Comparison of ENCODE assay signal across 8 mouse cellular contexts in genomic region chr1:77513959-77514324, GRCm38 (mm10). TPM values are rescaled to one million over a fixed set of nuclear protein-coding genes. Genes with fewer than 3 reads are reported as not detected.
DNase-seq lines count a peak whose midpoint lies in the region; ATAC-seq and TF ChIP-seq lines count a peak whose summit lies in the region.

No protein-coding gene starts in this region.

- peaks cover 25% of the 10 kb centered on the region for H3K4me1 ChIP-seq in heart, embryonic 13.5 days
- H3K4me1 ChIP-seq in cortical plate, adult 2 months (ENCODE audit: control insufficient read depth, insufficient read depth, low read length): no peaks in the 10 kb centered on the region
- H3K4me1 ChIP-seq in hindbrain, embryonic 14.5 days (replicated peaks; ENCODE audit: control insufficient read depth, insufficient read depth, low read length): peaks cover 18% of the 10 kb centered on the region; the same call in 1 of the 2 replicates
- peaks cover 24% of the 10 kb centered on the region for H3K4me1 ChIP-seq in midbrain, embryonic 14.5 days (ENCODE audit: control insufficient read depth, insufficient read depth, low read length)

- H3K27me3 ChIP-seq in heart, embryonic 13.5 days (replicated peaks): peaks cover 18% of the 10 kb centered on the region
- H3K27me3 ChIP-seq in hindbrain, embryonic 14.5 days (ENCODE audit: control insufficient read depth, insufficient read depth, low read length): no peaks in the 10 kb centered on the region
- H3K27me3 ChIP-seq in midbrain, embryonic 14.5 days (ENCODE audit: control insufficient read depth, insufficient read depth, low read length): no peaks in the 10 kb centered on the region

- no peak for ATAC-seq in heart, embryonic 13.5 days (ENCODE audit: extremely low read depth, insufficient number of reproducible peaks, low FRiP score, low TSS enrichment)
- no peak for ATAC-seq in hindbrain, embryonic 14.5 days (ENCODE audit: low FRiP score)
- no peak for ATAC-seq in midbrain, embryonic 14.5 days (ENCODE audit: low FRiP score, low TSS enrichment)
- no peak for ATAC-seq in activated CD4-positive, CD25-positive, alpha-beta regulatory T cell, adult 4 months

- intact Hi-C loops in heart, postnatal 14 days (cut with DNase I): loop anchor here (5.0 to 10.0 kb wide), 5 partner anchors 152 to 1699 kb away; no protein-coding TSS in a partner anchor
- intact Hi-C loops in gastrocnemius, postnatal 36 days (cut with DNase I): loop anchor here (2.0 kb wide), 1 partner anchor 51 kb away; no protein-coding TSS in a partner anchor

- H3K9ac ChIP-seq in heart, embryonic 13.5 days: peak overlapping the region; percentile 84
- peak overlapping the region; percentile 65 for H3K9ac ChIP-seq in hindbrain, embryonic 14.5 days
- H3K9ac ChIP-seq in midbrain, embryonic 14.5 days (replicated peaks; ENCODE audit: low read length): peak overlapping the region; percentile 64

- peak overlapping the region; percentile 68 for H3K27ac ChIP-seq in heart, embryonic 13.5 days (replicated peaks)
- peak overlapping the region; percentile 90 for H3K27ac ChIP-seq in cortical plate, adult 2 months (ENCODE audit: insufficient read depth, low read length)
- H3K27ac ChIP-seq in hindbrain, embryonic 14.5 days: peak overlapping the region; percentile 82
- peak overlapping the region; percentile 88 for H3K27ac ChIP-seq in midbrain, embryonic 14.5 days (replicated peaks; ENCODE audit: low read depth, low read length)

- WGBS in heart, embryonic 13.5 days: 1% methylated on average over 9 of the region's 9 CpGs
- WGBS in hindbrain, embryonic 14.5 days: 1% methylated on average over 9 of the region's 9 CpGs
- WGBS in midbrain, embryonic 14.5 days: under 1% methylated on average over 9 of the region's 9 CpGs

- no peak for TF ChIP-seq POLR2A in cortical plate, adult 2 months (IDR thresholded peaks at IDR 0.05; ENCODE audit: extremely low read depth, insufficient read depth, low read length)

- DNase-seq in heart, postnatal 14 days: no peak
- no peak for DNase-seq in hindbrain, embryonic 14.5 days (ENCODE audit: low spot score)
- no peak for DNase-seq in midbrain, embryonic 14.5 days
- DNase-seq in gastrocnemius, postnatal 36 days: no peak
- DNase-seq in left cerebral cortex, adult 11 months (ENCODE audit: low spot score): no peak

- peaks cover 11% of the 10 kb centered on the region for H3K36me3 ChIP-seq in heart, embryonic 13.5 days
- peaks cover 2% of the 10 kb centered on the region; the same call in 1 of the 2 replicates for H3K36me3 ChIP-seq in hindbrain, embryonic 14.5 days (replicated peaks; ENCODE audit: control insufficient read depth, insufficient read depth)
- no peaks in the 10 kb centered on the region; the same call in 1 of the 2 replicates for H3K36me3 ChIP-seq in midbrain, embryonic 14.5 days (ENCODE audit: control insufficient read depth, insufficient read depth, low read length)

- TF ChIP-seq CTCF in cortical plate, adult 2 months (IDR thresholded peaks at IDR 0.05; ENCODE audit: extremely low read depth, insufficient read depth, low read length): no peak

- H3K9me3 ChIP-seq in heart, embryonic 13.5 days: no peaks in the 10 kb centered on the region
- H3K9me3 ChIP-seq in hindbrain, embryonic 14.5 days (ENCODE audit: control insufficient read depth, low read length): no peaks in the 10 kb centered on the region
- H3K9me3 ChIP-seq in midbrain, embryonic 14.5 days (ENCODE audit: control insufficient read depth, low read length): no peaks in the 10 kb centered on the region

- H3K4me3 ChIP-seq in heart, embryonic 13.5 days: peak overlapping the region; percentile 75
- peak overlapping the region; percentile 70 for H3K4me3 ChIP-seq in cortical plate, adult 2 months (ENCODE audit: insufficient read depth, low read length)
- H3K4me3 ChIP-seq in hindbrain, embryonic 14.5 days (replicated peaks; ENCODE audit: low read length): peak overlapping the region; percentile 66
- H3K4me3 ChIP-seq in midbrain, embryonic 14.5 days (replicated peaks; ENCODE audit: low read depth, low read length): peak overlapping the region; percentile 62

- H3K4me2 ChIP-seq in heart, embryonic 13.5 days: peak overlapping the region; percentile 97
- H3K4me2 ChIP-seq in hindbrain, embryonic 14.5 days (replicated peaks): peak overlapping the region; percentile 63
- H3K4me2 ChIP-seq in midbrain, embryonic 14.5 days (ENCODE audit: low read length): peak overlapping the region; percentile 69

RNA-seq across cellular contexts. Expression of gene Epha4, which starts 0.9 kb away (rescaled TPM):
- 6.0 and 6.1 TPM in 2 replicates for polyA plus RNA-seq in heart, embryonic 13.5 days (2015; fragmentation: Nextera tagmentation; extraction: Ambion mirVana)
- total RNA-seq in heart, postnatal 14 days (2021): 10 to 100 TPM; 15.2 to 18.1 TPM
- 74.5 and 85.1 TPM in 2 replicates for polyA plus RNA-seq in cortical plate, adult 2 months (2012; rRNA removed)
- polyA plus RNA-seq in hindbrain, embryonic 14.5 days (2014; fragmentation: Nextera tagmentation; extraction: Ambion mirVana): 49.3 and 50.0 TPM in 2 replicates
- 40.6 and 46.5 TPM in 2 replicates for polyA plus RNA-seq in midbrain, embryonic 14.5 days (2014; fragmentation: Nextera tagmentation; extraction: Ambion mirVana)
- total RNA-seq in gastrocnemius, postnatal 36 days (2021): 1 to 10 TPM; 1.5 to 2.0 TPM
- polyA plus RNA-seq in activated CD4-positive, CD25-positive, alpha-beta regulatory T cell, adult 4 months (2017; shearing (Covaris generic)): under 1 TPM in 1 of 2 experiments, not detected in 1; 0.12 TPM
